Mouse (Mus musculus) central nervous system, embryonic 11.5 days (tissue): ENCODE measurements around the gene Hes6. TPM values are rescaled to one million over a fixed set of nuclear protein-coding genes. Genes with fewer than 3 reads are reported as not detected.

ENCODE experiments used
- polyA plus RNA-seq: library from polyadenylated mRNA; depleted of rRNA; stranded (reverse); fragments of >200 nt; gene quantifications from 2 replicates; pipeline ENCODE4 v1.2.3, GENCODE M21; 2012; rRNA removed

The Hes6 gene
- 157 and 243 TPM in 2 replicates for polyA plus RNA-seq

DNA sequence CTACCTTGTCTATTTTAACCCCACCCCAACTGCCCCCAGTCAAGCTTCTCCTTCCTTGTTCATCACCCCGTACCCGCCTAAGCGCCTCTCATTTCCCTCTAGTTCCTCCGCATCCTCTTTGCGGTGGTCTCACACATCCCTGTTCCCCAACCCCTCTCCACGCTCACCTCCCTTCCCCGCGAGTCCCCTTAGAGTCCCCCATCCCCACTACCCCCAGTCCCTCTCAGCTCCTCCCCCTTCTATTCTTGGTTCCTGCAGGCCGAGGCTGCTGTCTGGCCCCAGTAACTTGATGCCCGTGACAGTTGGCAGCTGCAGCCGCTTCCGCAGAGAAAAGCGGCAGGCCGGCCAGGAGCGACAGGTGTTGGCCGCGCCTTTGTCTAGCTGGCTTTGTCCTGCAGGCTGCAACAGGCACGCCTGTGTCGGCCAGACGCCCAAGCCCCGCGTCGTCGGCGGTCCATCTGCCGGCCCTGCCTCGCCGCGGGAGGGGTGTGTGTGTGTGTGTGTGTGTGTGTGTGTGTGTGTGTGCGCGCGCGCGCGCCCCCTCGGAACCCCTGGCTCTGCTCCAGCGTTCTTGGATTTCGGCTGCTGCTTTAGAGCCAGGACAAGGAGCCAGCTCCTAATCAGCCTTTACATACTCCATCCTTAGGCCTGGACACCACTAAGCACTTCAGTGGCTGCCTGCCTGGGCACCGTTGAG, at the start of gene Hes6:
Gene Hes6, minus strand, starts transcription at position 141 of the 697 bp plus-strand sequence.

DNA sequence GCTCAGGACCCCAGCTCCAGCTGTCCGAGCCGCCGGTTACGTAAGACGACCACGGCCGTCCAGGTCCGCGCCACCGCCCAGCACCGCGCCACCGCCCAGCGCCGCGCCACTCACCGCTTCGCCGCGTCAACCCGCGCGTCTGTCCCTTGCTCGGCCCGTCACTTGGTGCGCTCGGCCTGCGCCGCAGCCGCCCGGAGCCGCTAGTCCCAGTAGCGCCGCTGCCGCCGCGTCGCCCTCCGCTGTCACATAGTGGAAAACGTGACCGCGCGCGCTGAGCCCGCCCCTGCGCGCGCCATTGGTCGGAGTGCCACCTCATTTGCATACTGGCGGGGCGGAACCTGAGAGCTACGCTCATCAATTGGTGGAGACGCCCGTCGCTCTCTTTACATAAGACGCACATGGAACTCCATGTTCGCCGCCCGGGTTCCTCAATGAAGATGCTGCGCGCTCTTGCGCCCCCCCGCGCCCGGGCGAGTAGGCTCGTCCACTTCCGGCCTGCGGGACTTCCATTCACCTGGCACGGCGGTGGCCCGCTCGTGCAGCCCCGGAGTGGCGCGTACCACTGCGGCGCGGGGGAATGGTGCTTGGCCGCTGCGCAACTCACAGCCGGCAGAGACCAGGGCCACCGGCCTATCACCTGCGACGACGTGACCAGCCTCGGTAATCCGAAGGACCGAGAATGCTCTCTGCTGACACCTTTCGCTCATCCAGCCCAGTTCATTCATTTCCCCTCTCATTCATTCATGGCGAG, 45.4 kb upstream of the Hes6 start, which contains the start of gene Per2:
Gene Per2, minus strand, starts transcription at position 266 of the 751 bp plus-strand sequence.

DNA sequence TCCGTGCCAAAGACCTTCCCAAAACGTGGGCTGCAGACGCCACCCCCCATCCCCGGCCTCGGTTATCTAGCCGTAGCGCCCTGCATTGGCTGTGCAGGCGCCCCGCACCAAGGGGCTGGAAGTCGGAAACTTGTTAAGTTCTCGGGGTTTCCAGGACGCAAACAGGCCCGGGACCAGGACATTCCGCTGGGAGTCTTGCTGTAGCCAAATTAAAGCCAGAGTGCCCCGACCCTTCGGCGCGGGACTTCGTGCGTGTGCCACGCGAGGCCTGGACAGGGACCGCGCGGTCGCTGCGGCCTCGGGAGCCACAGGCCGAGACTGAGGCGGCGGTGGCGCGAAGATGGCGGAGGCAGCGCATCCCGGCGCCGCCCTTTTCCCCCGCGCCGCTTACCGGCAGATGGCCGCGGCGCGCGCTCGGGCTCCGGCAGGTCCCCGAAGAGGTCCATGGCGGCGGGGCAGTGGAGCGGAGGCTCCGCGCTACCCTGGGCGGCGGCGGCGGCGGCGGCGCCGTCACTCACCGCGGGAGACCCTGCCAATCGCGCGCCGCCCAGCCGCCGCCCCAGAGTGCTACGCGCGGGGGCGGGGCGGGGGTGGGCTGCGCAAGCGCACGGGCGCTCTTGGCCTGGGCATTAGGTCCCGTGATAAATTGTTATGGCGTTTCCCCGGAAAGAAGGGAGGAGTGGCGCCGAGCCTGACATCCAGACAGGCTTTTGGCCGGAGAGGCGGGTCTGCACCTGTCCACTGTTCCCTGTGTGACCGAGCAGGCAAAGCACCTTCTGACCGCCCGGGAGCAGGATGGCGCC, 15.4 kb downstream of the Hes6 start, which contains the start of gene Ilkap:
Gene Ilkap, minus strand, starts transcription at position 556 of the 803 bp plus-strand sequence.

DNA sequence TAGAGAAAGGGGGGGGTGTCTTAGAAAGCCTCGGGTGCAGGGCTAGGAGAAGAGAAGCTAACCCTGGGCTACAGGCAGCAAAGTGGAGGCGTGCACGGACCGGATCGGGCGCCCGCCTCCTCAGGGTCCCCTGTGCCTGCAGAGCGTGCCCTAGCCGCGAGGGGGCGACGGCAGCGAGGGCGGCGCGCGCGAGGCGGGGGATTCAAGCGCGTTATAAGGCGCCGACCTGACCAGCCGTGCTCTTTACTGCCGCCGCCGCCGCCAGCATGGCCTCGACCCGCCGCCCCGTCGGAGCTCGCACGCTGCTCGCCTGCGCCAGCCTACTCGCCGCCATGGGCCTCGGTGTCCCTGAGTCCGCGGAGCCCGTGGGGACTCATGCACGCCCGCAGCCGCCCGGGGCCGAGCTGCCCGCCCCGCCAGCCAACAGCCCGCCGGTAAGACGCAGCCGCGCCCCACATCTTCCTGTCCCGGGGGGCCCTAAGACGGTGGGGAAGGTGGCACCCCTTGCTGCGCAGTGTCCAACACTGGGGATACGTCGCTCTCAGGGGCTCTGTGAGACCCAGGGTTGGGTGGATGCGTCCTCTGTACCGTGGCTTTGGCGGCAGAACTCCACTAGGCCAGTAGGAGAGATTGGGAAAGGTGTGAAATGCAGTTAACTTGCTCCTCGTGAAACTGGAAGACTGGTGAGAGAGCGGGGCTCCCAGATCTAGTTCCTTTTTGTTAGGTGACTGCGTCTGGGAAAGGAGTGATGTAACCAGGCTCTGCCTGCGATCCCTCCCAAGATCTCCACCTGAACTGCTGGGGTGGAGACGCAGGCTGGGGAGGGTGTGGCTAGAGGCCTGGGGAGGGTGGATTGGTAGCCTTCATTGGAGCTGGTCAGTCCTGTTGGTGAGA, 47.4 kb downstream of the Hes6 start, which contains the start of gene Erfe:
Gene Erfe, plus strand, starts transcription at position 216 of the 894 bp plus-strand sequence.

Other genes starting within 250 kb of the Hes6 start
- gene Ramp1, start 234.2 kb downstream of the Hes6 start, polyA plus RNA-seq = 0.56 and 1.3 TPM in 2 replicates
- 61.8 and 64.3 TPM in 2 replicates for gene Ube2f, start 163.7 kb downstream of the Hes6 start, polyA plus RNA-seq
- gene Scly, start 115.7 kb downstream of the Hes6 start, polyA plus RNA-seq = 13.1 and 13.7 TPM in 2 replicates
- gene Espnl, start 92.0 kb downstream of the Hes6 start, polyA plus RNA-seq = 0.10 and 0.12 TPM in 2 replicates
- 0.54 and 1.5 TPM in 2 replicates for gene Klhl30, start 63.0 kb downstream of the Hes6 start, polyA plus RNA-seq
- 0.65 and 0.92 TPM in 2 replicates for gene Erfe, start 47.6 kb downstream of the Hes6 start, polyA plus RNA-seq
- 157 and 224 TPM in 2 replicates for gene Ilkap, start 15.2 kb downstream of the Hes6 start, polyA plus RNA-seq
- 3.4 and 3.8 TPM in 2 replicates for gene Per2, start 45.3 kb upstream of the Hes6 start, polyA plus RNA-seq
- gene Traf3ip1, start 80.6 kb upstream of the Hes6 start, polyA plus RNA-seq = 20.6 and 29.5 TPM in 2 replicates
- 11.9 TPM in 2 replicates for gene Asb1, start 126.5 kb upstream of the Hes6 start, polyA plus RNA-seq